Mouse (Mus musculus): ENCODE results near the gene Gnat1. TPM values are rescaled to one million over a fixed set of nuclear protein-coding genes. Genes with fewer than 3 reads are reported as not detected.
"Not testable (repeated sequence)": the region's sequence is repeated elsewhere in the genome, so short reads cannot be mapped to it uniquely, and the experiment has no call there.

Gnat1 gene
- polyA plus RNA-seq, 1 experiment = not detected

- H3K4me3 ChIP-seq (ENCODE audit: extremely low read depth, insufficient read depth, insufficient read length) = no peak overlapping the region
- TF ChIP-seq POLR2A (IDR thresholded peaks at IDR 0.05; ENCODE audit: low read depth, low read length) = no peak
- TF ChIP-seq CTCF (IDR thresholded peaks at IDR 0.05; ENCODE audit: extremely low read depth, insufficient read depth, insufficient read length, insufficient replicate concordance) = peak; percentile 50; the same call in 1 of the 2 replicates
- no peak overlapping the region for H3K27ac ChIP-seq (ENCODE audit: insufficient read depth, low read length)
- DNase-seq (ENCODE audit: low read depth in 1 of 2, low spot score in 2 of 2) = peak in 1 of 2 experiments; percentile 21
- WGBS = 34% methylated on average over 17 of the region's 17 CpGs
- no peaks in the 10 kb centered on the region for H3K27me3 ChIP-seq (ENCODE audit: control insufficient read depth, insufficient read depth, low read length)
- H3K4me1 ChIP-seq (ENCODE audit: control insufficient read depth, insufficient read depth, insufficient read length) = no peaks in the 10 kb centered on the region
- no peaks in the 10 kb centered on the region for H3K36me3 ChIP-seq (ENCODE audit: control insufficient read depth, insufficient read depth, low read length)
Measured at GRCm38 (mm10) chr9:107685231-107685981, 5.9 kb upstream of the Gnat1 start.

DNA sequence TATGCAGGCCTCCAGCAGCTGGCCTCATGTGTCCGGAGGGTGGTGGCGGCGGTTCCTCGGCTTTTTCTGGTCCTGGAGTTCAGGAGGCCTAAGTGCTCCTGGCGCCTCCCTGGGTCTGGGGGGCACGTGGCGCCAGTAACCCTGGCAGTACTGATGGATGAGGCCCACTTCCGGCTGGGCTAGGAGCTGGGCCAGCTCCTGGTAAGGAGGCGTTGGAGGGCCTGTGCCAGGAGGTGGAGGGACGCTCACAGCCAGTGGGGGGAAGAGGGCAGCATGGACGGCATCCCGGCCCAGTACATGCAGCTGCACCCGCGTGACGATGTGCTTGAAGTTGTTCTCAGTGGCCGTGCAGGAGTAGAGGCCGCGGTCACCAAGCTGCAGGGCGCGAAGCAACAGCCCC is 2.9 kb upstream of the Gnat1 start:
- no peaks in the 10 kb centered on the region for H3K4me1 ChIP-seq (ENCODE audit: control insufficient read depth, insufficient read depth, insufficient read length)
- no peak overlapping the region for H3K27ac ChIP-seq (ENCODE audit: insufficient read depth, low read length)
- TF ChIP-seq POLR2A (IDR thresholded peaks at IDR 0.05; ENCODE audit: low read depth, low read length) = no peak
- TF ChIP-seq CTCF (IDR thresholded peaks at IDR 0.05; ENCODE audit: extremely low read depth, insufficient read depth, insufficient read length, insufficient replicate concordance) = no peak
- H3K27me3 ChIP-seq (ENCODE audit: control insufficient read depth, insufficient read depth, low read length) = no peaks in the 10 kb centered on the region
- no peak for DNase-seq (ENCODE audit: low read depth in 1 of 2, low spot score in 2 of 2)
- WGBS = 81% methylated on average over 20 of the region's 20 CpGs
- H3K4me3 ChIP-seq (ENCODE audit: extremely low read depth, insufficient read depth, insufficient read length) = no peak overlapping the region
- no peaks in the 10 kb centered on the region for H3K36me3 ChIP-seq (ENCODE audit: control insufficient read depth, insufficient read depth, low read length)

- Histone ChIP-seq H3K4me3 (ENCODE audit: extremely low read depth, insufficient read depth, insufficient read length) (no peak overlapping the region), H3K4me1 (ENCODE audit: control insufficient read depth, insufficient read depth, insufficient read length) (no peaks in the 10 kb centered on the region), H3K36me3 (ENCODE audit: control insufficient read depth, insufficient read depth, low read length) (no peaks in the 10 kb centered on the region), H3K27me3 (ENCODE audit: control insufficient read depth, insufficient read depth, low read length) (0 out of 2 replicates have a peak, but pooled peaks cover 6% of the 10 kb centered on the region), H3K27ac (ENCODE audit: insufficient read depth, low read length) (no peak overlapping the region)
- 96% methylated on average over 2 of the region's 2 CpGs for WGBS
- no peak for DNase-seq (ENCODE audit: low read depth in 1 of 2, low spot score in 2 of 2)
- no peak for TF ChIP-seq POLR2A (IDR thresholded peaks at IDR 0.05; ENCODE audit: low read depth, low read length)
- TF ChIP-seq CTCF (IDR thresholded peaks at IDR 0.05; ENCODE audit: extremely low read depth, insufficient read depth, insufficient read length, insufficient replicate concordance) = no peak
Measured at GRCm38 (mm10) chr9:107678861-107679260, 651 bp downstream of the Gnat1 start.

GRCm38 (mm10) chr9:107677819-107678526 is 1.5 kb downstream of the Gnat1 start:
- not testable (repeated sequence) for H3K36me3 ChIP-seq (ENCODE audit: control insufficient read depth, insufficient read depth, low read length); H3K4me1 ChIP-seq (ENCODE audit: control insufficient read depth, insufficient read depth, insufficient read length); H3K27me3 ChIP-seq (ENCODE audit: control insufficient read depth, insufficient read depth, low read length); H3K4me3 ChIP-seq (ENCODE audit: extremely low read depth, insufficient read depth, insufficient read length); H3K27ac ChIP-seq (ENCODE audit: insufficient read depth, low read length)
- peak; percentile 66 to 71 for DNase-seq (ENCODE audit: low read depth in 1 of 2, low spot score in 2 of 2)
- peak; percentile 6; the same call in 1 of the 2 replicates for TF ChIP-seq CTCF (IDR thresholded peaks at IDR 0.05; ENCODE audit: extremely low read depth, insufficient read depth, insufficient read length, insufficient replicate concordance)
- 39% methylated on average over 14 of the region's 14 CpGs for WGBS

GRCm38 (mm10) chr9:107677091-107677784 is 2.3 kb downstream of the Gnat1 start:
- no peak overlapping the region for H3K27ac ChIP-seq (ENCODE audit: insufficient read depth, low read length)
- 22% methylated on average over 17 of the region's 17 CpGs for WGBS
- TF ChIP-seq POLR2A (IDR thresholded peaks at IDR 0.05; ENCODE audit: low read depth, low read length) = no peak
- TF ChIP-seq CTCF (IDR thresholded peaks at IDR 0.05; ENCODE audit: extremely low read depth, insufficient read depth, insufficient read length, insufficient replicate concordance) = peak; percentile 64; the same call in 1 of the 2 replicates
- H3K4me1 ChIP-seq (ENCODE audit: control insufficient read depth, insufficient read depth, insufficient read length) = no peaks in the 10 kb centered on the region
- no peak overlapping the region for H3K4me3 ChIP-seq (ENCODE audit: extremely low read depth, insufficient read depth, insufficient read length)
- 0 out of 2 replicates have a peak, but pooled peaks cover 6% of the 10 kb centered on the region for H3K27me3 ChIP-seq (ENCODE audit: control insufficient read depth, insufficient read depth, low read length)
- DNase-seq (ENCODE audit: low read depth in 1 of 2, low spot score in 2 of 2) = peak; percentile 46 to 48
- H3K36me3 ChIP-seq (ENCODE audit: control insufficient read depth, insufficient read depth, low read length) = no peaks in the 10 kb centered on the region

DNA sequence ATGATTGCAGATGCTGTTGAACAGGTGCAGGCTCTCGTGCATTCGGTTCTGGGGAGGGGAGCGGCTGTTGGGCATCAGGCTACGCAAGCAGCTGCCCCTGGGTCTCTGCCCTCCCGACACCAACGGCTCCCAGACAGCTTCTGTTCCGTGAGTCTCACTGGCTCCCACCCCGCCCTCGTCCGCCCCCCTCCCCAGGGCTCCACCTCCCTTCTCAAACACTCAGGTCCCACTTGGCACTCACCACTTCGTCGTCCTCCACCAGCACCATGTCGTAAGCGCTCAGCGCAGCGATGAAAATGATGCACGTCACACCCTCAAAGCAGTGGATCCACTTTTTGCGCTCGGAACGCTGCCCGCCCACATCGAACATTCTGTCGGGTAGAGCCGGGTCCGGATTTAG is 3.2 kb downstream of the Gnat1 start:
- TF ChIP-seq CTCF (IDR thresholded peaks at IDR 0.05; ENCODE audit: extremely low read depth, insufficient read depth, insufficient read length, insufficient replicate concordance) = no peak
- TF ChIP-seq POLR2A (IDR thresholded peaks at IDR 0.05; ENCODE audit: low read depth, low read length) = no peak
- 6% methylated on average over 24 of the region's 25 CpGs for WGBS
- no peak for DNase-seq (ENCODE audit: low read depth in 1 of 2, low spot score in 2 of 2)
- Histone ChIP-seq H3K27ac (ENCODE audit: insufficient read depth, low read length) (no peak overlapping the region), H3K4me1 (ENCODE audit: control insufficient read depth, insufficient read depth, insufficient read length) (no peaks in the 10 kb centered on the region), H3K36me3 (ENCODE audit: control insufficient read depth, insufficient read depth, low read length) (no peaks in the 10 kb centered on the region), H3K27me3 (ENCODE audit: control insufficient read depth, insufficient read depth, low read length) (0 out of 2 replicates have a peak, but pooled peaks cover 6% of the 10 kb centered on the region), H3K4me3 (ENCODE audit: extremely low read depth, insufficient read depth, insufficient read length) (peak overlapping the region; percentile 15; the same call in 1 of the 2 replicates)

All from spleen, adult 2 months (tissue).